Mouse (Mus musculus) brown adipose tissue, adult 24 weeks (tissue): ENCODE results near the gene Arid5b. TPM values are rescaled to one million over a fixed set of nuclear protein-coding genes. Genes with fewer than 3 reads are reported as not detected.

Source experiments
- H3K27ac ChIP-seq: fragments of 200-500 bp; replicated peaks from 2 replicates; pipeline ENCODE4 v1.5.1; 2012; ENCODE audit warnings: low read depth, mild to moderate bottlenecking, low read length
- H3K4me1 ChIP-seq: fragments of 200-500 bp; 2 replicates; pipeline ENCODE4 v1.6.1; 2012; ENCODE audit warnings: low read length, mixed read lengths; ENCODE audit not compliant: control insufficient read depth, insufficient read depth, insufficient read length
- H3K4me3 ChIP-seq: fragments of 200-500 bp; 2 replicates; pipeline ENCODE4 v1.5.1; 2012; ENCODE audit warnings: low read depth, mild to moderate bottlenecking, low read length, moderate library complexity; ENCODE audit not compliant: insufficient read depth
- polyA plus RNA-seq: library from polyadenylated mRNA; stranded (reverse); fragments of >200 nt; gene quantifications from 2 replicates; pipeline ENCODE4 v1.2.4, GENCODE M21; 2012; ENCODE audit not compliant: missing spikeins, insufficient read depth, insufficient read length

The Arid5b gene
- polyA plus RNA-seq, 1 experiment: 5.0 TPM

DNA sequence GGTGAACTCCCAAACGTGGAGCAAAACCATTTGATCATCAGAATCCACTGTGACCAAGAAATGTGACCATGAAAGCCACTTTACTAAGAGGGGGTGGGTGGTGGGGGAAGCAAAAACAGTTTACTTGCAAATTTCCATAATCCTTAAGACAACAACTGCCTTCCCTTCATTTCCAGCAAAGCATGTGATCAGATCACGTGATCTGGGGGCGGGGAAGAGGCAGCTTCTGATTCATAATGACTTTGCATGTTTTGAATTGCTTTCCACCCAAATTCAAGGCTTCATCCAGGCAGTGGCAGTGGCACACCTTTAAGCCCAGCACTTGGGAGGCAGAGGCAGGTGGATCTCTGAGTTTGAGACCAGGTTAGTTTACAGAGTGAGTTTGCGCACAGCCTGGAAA is 98.4 kb downstream of the Arid5b start:
- Histone ChIP-seq H3K4me1 (peaks cover 22% of the 10 kb centered on the region), H3K27ac (peak overlapping the region; percentile 95), H3K4me3 (no peak overlapping the region)

DNA sequence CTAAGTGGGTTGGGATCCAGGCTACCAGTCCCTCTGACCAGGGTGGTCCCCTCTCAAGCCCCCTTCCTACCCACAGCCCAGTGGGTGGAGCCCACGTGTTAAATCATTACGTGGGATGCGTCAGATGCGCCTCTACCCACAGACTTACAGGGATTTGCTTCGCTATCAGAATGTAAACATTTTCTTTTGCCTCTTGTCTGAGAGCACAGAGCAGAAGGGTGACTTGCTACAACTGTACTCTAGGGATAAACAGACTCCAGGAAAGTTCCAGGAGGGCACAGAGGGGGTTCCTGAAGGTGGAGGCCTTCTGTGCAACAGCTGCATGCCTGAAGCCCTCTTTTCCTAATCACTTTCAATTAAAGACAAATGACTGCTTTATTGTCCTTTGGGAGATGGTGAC is 98.8 kb downstream of the Arid5b start:
- peak overlapping the region; percentile 95 for H3K27ac ChIP-seq
- H3K4me1 ChIP-seq: peaks cover 22% of the 10 kb centered on the region
- H3K4me3 ChIP-seq: no peak overlapping the region

DNA sequence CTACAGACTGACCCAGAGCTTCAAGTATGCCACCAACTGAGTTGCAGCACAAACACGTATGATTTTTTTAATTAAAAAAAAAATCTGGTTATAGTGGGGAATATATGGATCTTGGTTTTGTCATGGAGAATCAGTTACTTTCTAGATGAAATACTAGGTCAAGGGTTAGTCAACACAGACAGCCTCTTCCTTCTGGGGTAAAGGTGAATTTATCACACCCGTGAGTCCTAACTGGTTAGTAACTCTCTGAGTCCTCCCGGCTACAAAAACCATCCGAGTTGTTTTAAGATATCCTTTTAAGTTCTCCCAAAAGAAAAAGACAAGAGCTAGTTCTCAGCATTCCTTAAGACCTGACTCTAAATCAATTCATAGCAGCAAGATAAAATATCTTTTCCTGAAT is 99.2 kb downstream of the Arid5b start:
- no peak overlapping the region for H3K4me3 ChIP-seq
- H3K27ac ChIP-seq: peak overlapping the region; percentile 95
- peaks cover 22% of the 10 kb centered on the region for H3K4me1 ChIP-seq

DNA sequence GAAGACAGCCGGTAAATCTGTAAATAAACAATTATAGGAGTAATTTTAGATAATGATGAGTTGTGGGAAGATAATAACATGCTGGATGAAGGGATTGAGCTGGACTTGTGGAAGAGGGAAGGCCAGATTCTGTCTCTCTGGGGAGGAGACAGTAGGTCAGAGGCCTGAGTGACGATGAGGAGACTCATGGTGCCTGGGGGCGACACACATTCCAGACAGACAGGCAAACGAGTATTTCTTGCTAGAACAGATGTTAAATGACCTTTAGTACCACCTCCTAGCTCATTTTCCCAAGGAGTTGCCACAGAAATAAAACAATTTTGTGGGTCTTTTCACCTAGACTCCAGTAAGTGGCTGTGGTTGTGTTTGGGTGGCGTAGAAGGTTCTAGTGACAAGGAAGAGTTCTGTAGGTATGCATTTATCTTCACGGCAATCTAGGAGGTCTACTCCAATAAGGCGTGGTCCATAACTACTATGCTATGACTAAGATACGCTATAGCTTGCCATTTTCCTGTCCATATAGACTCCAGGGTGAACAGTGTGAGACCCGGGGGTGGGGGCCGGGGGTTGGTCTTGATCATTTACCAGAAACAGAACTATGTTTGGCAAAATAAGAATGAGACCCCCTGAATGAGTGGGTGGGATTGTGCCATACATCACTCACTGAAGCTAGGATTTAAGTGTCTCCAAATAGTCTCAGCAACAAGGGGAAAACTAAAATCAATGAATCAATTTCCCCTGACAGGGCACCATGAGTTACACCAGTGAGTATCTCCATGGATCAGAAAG is 100.6 kb downstream of the Arid5b start:
- Histone ChIP-seq H3K4me3 (no peak overlapping the region), H3K4me1 (peaks cover 22% of the 10 kb centered on the region), H3K27ac (peak overlapping the region; percentile 58)

DNA sequence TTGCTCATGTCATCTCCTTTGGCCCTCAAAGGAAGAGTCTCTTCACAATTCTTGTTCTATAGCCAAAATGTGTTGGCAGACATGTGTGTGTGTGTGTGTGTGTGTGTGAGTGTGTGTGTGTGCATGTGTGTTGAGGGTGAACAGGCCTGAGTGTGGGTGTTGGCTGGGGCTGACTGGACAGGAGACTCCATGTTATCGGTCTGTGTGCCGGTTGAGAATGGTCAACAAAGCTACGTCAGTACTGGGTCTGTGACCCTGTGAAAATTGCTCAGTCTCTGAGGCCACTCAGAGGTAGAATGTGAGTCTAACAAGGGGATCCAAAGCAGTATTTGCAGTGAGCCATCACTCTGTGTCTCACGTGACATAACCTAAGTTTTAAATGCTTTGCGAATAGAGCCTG is 102.7 kb downstream of the Arid5b start:
- Histone ChIP-seq H3K27ac (no peak overlapping the region; the same call in 1 of the 2 replicates), H3K4me1 (peaks cover 17% of the 10 kb centered on the region; the same call in 1 of the 2 replicates), H3K4me3 (no peak overlapping the region)

DNA sequence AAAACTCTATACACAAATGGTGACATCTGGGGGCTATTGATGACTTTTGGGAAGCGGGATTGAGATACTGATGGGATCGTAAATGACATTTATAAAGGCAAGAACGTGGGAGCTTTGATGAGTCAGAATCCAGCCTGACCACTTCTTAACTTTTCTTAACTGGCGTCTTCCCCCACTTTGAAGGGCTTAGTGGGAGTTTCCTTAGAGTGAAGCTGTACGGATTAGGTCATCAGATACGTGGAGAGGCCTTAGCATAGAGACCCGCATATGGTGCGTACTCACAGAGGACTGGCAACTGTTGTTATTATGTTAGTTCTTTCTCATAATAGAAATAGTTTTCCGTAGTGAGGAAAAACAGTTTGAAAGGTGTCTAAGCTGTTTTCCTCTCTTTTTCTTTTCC is 104.9 kb downstream of the Arid5b start:
- Histone ChIP-seq H3K4me1 (peaks cover 6% of the 10 kb centered on the region; the same call in 1 of the 2 replicates), H3K4me3 (no peak overlapping the region), H3K27ac (no peak overlapping the region)

DNA sequence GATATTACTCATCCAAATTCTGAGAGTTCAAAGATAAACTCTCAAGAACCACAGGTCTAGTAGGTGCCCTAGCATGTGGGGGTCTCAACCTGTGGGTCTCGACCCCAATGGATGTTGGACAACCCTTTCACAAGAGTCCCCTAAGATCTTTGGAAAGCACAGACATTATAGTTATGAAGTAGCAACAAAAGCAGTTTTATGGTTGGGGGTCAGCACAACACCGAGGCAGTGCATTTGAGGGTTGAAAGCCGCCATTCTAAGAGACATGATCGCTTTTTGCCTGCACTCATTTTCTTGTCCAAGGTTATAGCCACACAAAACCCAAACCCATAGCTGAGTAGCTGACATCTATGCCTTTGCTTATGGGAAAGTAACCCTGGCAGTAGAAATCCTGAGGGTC is 105.6 kb downstream of the Arid5b start:
- no peak overlapping the region for H3K4me3 ChIP-seq
- peaks cover 8% of the 10 kb centered on the region; the same call in 1 of the 2 replicates for H3K4me1 ChIP-seq
- H3K27ac ChIP-seq: no peak overlapping the region

DNA sequence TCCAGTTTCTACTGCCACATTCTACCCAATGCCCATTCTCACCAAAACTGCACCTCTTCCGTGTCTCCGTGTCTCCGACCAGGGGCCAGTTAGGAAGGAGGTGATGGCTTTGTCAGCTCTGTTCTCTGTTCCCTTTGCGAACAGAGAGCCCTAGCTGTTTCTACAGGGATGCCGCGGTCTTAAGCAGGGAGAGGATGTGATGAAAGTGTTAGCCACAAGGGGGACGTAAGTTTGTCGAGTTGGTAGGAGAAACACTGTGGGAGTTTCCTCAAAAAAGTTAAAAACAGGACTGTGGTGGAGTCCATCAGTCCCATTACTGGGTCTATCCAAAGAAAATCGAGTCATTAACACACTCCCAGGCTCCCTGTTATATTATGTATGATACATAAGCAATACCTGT is 106.6 kb downstream of the Arid5b start:
- Histone ChIP-seq H3K27ac (no peak overlapping the region), H3K4me3 (no peak overlapping the region), H3K4me1 (peaks cover 7% of the 10 kb centered on the region; the same call in 1 of the 2 replicates)

DNA sequence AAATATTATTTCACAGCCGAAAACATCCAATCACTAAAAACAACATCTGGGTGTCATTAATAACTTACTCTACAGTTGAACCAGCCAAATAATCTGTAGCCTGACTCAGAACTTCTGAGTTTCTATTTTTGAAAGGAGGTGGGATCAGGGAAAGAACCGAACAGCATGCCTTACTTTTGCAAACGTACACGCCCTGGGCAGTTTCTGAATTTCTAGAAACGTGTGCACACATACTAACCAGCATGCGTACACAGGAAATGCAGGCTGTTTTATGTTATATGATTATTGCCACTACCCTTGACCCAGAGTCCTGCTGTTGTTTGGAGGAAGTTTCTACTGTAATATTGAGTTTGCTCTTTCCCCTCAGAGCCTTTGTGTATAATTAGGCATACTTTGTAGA is 109.9 kb downstream of the Arid5b start:
- Histone ChIP-seq H3K27ac (0 out of 2 replicates have a peak overlapping the region, but pooled peaks have one; percentile 48), H3K4me3 (no peak overlapping the region), H3K4me1 (peaks cover 12% of the 10 kb centered on the region; the same call in 1 of the 2 replicates)

DNA sequence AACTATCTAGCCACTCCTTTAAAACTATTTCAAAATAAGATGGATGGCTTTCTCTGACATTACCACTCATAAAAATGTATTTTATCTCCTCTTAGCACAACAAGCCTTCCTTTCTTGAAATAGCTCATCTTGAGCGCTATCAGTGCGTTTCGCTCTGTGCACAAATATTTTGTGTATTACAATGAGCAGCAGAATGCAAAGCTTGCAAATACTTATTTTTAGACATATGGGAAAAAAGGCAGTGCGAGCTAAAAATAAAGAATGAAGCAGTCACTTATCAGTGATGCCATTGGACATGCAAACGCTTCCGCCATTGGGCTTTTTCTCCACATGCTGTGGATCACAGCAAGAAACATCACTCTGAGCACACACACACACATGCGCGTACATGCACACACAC is 110.4 kb downstream of the Arid5b start:
- peaks cover 12% of the 10 kb centered on the region; the same call in 1 of the 2 replicates for H3K4me1 ChIP-seq
- H3K27ac ChIP-seq: peak overlapping the region; percentile 28; the same call in 1 of the 2 replicates

GRCm38 (mm10) chr10:68167118-68167517 is 111.4 kb downstream of the Arid5b start:
- Histone ChIP-seq H3K4me1 (peaks cover 12% of the 10 kb centered on the region; the same call in 1 of the 2 replicates), H3K27ac (peak overlapping the region; percentile 4; the same call in 1 of the 2 replicates), H3K4me3 (no peak overlapping the region)

More for the DNA sequence above, 110.4 kb downstream of the Arid5b start:
- H3K4me3 ChIP-seq: no peak overlapping the region

DNA sequence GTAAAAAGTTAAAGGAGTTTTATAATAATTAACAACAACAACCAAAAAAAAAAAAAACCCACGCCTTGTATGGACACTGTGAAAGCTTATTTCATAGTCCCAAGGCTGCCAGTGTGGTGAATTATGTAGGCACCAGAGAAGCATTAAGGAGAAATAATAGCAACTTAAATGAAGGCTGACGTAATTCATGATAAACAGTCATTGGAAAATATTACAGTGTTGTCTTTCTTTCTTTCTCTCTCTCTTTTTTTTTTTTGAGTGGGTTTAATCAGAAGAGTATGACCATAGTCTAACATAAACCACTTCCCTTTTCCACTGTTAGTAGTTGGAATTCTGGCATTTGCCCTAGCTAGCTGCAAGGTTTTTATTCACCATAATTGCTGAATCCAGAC is 111.8 kb downstream of the Arid5b start:
- peaks cover 12% of the 10 kb centered on the region; the same call in 1 of the 2 replicates for H3K4me1 ChIP-seq
- peak overlapping the region; percentile 4; the same call in 1 of the 2 replicates for H3K27ac ChIP-seq

GRCm38 (mm10) chr10:68165709-68166694 is 112.5 kb downstream of the Arid5b start:
- Histone ChIP-seq H3K4me1 (peaks cover 12% of the 10 kb centered on the region; the same call in 1 of the 2 replicates), H3K27ac (peak overlapping the region; percentile 76), H3K4me3 (no peak overlapping the region)

More for the DNA sequence above, 111.8 kb downstream of the Arid5b start:
- H3K4me3 ChIP-seq: no peak overlapping the region

DNA sequence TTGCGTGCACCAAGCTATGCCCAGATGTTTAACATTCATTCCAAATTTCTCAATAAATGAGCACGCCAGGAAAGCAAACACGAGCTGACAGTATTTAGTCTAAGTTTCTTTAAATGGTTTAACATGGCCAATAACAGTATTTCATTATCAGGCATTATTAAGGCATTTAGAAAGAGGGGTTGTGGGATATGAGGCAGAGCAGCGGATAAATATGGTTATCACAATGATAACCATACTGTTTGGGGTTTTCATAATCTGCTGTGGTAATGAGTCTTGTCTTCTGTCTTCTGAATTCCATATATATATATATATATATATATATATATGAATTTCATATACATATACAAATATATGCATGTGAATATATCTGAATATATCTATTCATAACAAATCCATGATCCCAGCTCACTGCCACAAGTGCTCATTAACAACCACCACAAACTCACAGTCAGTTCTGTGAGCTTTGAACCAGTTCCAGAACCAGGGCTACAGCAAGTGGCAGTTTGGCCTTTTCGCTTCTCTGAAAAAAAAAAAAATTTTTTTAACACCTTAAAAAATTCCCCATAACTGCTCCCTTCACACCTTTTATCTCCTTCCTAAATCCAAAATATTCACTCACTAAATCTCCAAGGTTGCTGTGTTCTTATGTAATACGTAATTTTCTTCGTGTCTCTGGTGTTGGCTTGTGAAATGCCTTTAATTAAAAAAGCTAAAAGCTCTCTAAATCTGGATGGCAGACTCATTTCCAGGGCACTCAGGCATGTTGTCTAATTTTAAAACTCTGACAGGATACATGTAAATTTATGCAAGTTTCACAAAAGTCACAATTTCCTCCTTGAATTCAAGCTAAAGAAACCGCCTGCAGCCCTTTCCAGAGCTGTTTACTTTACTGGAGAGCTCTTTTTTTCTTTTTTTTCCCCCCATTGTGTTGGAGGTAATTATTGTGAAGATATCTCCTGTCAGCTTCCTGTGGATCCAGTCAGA is 113.5 kb downstream of the Arid5b start:
- Histone ChIP-seq H3K27ac (peak overlapping the region; percentile 44; the same call in 1 of the 2 replicates), H3K4me1 (peaks cover 12% of the 10 kb centered on the region; the same call in 1 of the 2 replicates), H3K4me3 (no peak overlapping the region)
